Mouse (Mus musculus): ENCODE measurements around the gene Ctrl. TPM values are rescaled to one million over a fixed set of nuclear protein-coding genes. Genes with fewer than 3 reads are reported as not detected.

The Ctrl gene
- total RNA-seq (2023): 1 to 10 TPM; 1.8 to 2.1 TPM

GRCm38 (mm10) chr8:105933762-105934161 is at the start of gene Ctrl:
Gene Ctrl (minus strand): TSS chr8:105933862.

DNA sequence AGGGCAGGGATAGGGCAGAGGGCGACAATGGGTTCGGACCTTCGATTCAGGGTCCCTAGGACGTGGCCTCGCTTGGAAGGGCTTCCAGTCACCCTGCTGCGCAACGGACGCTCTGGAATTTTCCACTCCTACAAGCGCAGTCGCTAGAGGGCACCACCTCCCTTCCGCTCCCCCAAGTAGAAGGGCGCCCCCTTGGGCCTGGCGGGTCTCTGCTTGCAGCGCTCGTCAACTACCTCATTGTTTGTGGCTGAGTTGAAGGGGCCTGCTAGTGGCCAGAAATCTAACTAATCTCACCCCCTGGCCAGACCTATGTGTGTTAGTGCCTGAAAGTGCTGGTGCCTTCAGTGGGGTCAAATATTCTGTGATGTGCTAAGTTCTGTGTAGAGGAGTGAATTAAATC is 45.7 kb upstream of the Ctrl start, which contains the start of gene Dpep3:
TSS of gene Dpep3 (minus strand) at position 105 of the 400 bp plus-strand sequence.

GRCm38 (mm10) chr8:105965905-105966341 is 32.3 kb upstream of the Ctrl start, which contains the start of gene Slc12a4:
Gene Slc12a4 (minus strand): TSS chr8:105966097.

GRCm38 (mm10) chr8:105943321-105943739 is 9.7 kb upstream of the Ctrl start, which contains the start of gene Lcat:
Gene Lcat (minus strand): TSS chr8:105943382.

DNA sequence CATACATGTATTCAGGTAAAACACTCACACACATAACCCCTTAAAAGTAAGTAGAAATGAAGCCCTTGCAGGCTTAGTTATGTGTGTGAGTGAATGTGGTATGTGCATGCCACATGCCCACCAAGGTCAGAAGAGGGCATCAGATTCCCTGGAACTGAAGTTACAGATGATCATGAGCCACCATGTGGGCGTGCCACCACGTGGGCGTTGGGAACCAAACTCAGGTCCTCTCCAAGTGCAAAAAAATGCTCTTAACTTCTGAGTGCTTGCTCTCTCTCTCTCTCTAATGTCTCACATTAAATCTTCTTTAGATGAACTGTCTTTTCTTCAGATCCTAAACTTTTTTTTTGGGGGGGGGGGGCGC is 4.6 kb upstream of the Ctrl start, which contains the start of gene Psmb10:
TSS of gene Psmb10 (minus strand) at position 139 of the 364 bp plus-strand sequence.

GRCm38 (mm10) chr8:105900180-105900940 is 33.3 kb downstream of the Ctrl start, which contains the start of gene Pskh1:
Gene Pskh1 (plus strand): TSS chr8:105900441.

DNA sequence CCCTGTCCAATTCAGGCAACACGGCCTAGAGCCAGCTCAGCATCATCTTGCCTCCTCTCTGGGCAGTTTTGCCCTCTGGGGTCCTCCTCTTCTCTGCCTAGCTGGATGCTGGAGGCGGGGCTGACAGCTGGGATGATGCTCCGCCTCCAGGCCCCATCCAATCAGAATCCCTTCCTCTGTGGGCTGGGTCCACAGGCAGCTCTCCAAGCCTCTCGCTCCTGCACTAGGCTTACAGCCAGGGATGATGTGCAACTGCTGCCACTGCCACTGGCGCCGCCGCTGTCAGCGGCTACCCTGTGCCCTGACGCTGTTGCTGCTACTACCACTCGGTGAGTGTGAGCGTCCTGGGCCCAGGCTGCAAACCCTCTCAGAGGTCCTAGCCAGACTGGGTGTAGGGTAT is 40.3 kb downstream of the Ctrl start, which contains the start of gene Nrn1l:
TSS of gene Nrn1l (plus strand) at position 229 of the 400 bp plus-strand sequence.

Other genes starting within 250 kb of the Ctrl start
- 1 to 10 TPM; 1.2 to 1.7 TPM for gene Carmil2, start 247.6 kb downstream of the Ctrl start, total RNA-seq (2023)
- gene Acd, start 232.8 kb downstream of the Ctrl start, total RNA-seq (2023): 10 to 100 TPM; 27.7 to 32.9 TPM
- 1 to 10 TPM; 8.5 to 9.9 TPM for gene Pard6a, start 232.7 kb downstream of the Ctrl start, total RNA-seq (2023)
- not detected for gene 4933405L10Rik, start 226.2 kb downstream of the Ctrl start, total RNA-seq (2023)
- 1 to 10 TPM in 1 of 2 experiments, under 1 TPM in 1; 0.73 to 1.9 TPM for gene Enkd1, start 225.7 kb downstream of the Ctrl start, total RNA-seq (2023)
- 1 to 10 TPM in 1 of 2 experiments, under 1 TPM in 1; 0.76 to 1.1 TPM for gene Gfod2, start 175.2 kb downstream of the Ctrl start, total RNA-seq (2023)
- gene Ranbp10, start 106.5 kb downstream of the Ctrl start, total RNA-seq (2023): 10 to 100 TPM; 28.0 to 33.8 TPM
- not detected for gene Tsnaxip1, start 106.1 kb downstream of the Ctrl start, total RNA-seq (2023)
- 1 to 10 TPM; 6.9 to 9.3 TPM for gene Cenpt, start 80.6 kb downstream of the Ctrl start, total RNA-seq (2023)
- gene Thap11, start 78.7 kb downstream of the Ctrl start, total RNA-seq (2023): 10 to 100 TPM; 43.3 to 44.9 TPM
- 10 to 100 TPM in 1 of 2 experiments, 1 to 10 TPM in 1; 1.5 to 38.4 TPM for gene Nutf2, start 73.3 kb downstream of the Ctrl start, total RNA-seq (2023)
- gene Edc4, start 53.0 kb downstream of the Ctrl start, total RNA-seq (2023): 10 to 100 TPM; 40.4 to 47.7 TPM
- under 1 TPM in 1 of 2 experiments, not detected in 1; 0.97 TPM for gene Nrn1l, start 40.3 kb downstream of the Ctrl start, total RNA-seq (2023)
- 10 to 100 TPM; 15.8 to 17.4 TPM for gene Pskh1, start 33.4 kb downstream of the Ctrl start, total RNA-seq (2023)
- gene Psmb10, start 4.6 kb upstream of the Ctrl start, total RNA-seq (2023): 100 to 1,000 TPM; 180 to 226 TPM
- under 1 TPM in 1 of 2 experiments, not detected in 1; 0.97 TPM for gene Lcat, start 9.5 kb upstream of the Ctrl start, total RNA-seq (2023)
- 10 to 100 TPM; 21.6 to 23.2 TPM for gene Slc12a4, start 32.2 kb upstream of the Ctrl start, total RNA-seq (2023)
- gene Dpep3, start 45.6 kb upstream of the Ctrl start, total RNA-seq (2023): under 1 TPM; 0.82 to 0.84 TPM
- gene Dus2, start 57.5 kb upstream of the Ctrl start, total RNA-seq (2023): 1 to 10 TPM; 7.7 to 7.8 TPM
- gene Dpep2nb, start 72.1 kb upstream of the Ctrl start, total RNA-seq (2023): not detected
- 10 to 100 TPM; 13.4 to 18.6 TPM for gene Ddx28, start 78.0 kb upstream of the Ctrl start, total RNA-seq (2023)
- gene Nfatc3, start 125.0 kb upstream of the Ctrl start, total RNA-seq (2023): 10 to 100 TPM; 72.0 to 77.6 TPM
- gene Esrp2, start 203.1 kb upstream of the Ctrl start, total RNA-seq (2023): not detected
- 100 to 1,000 TPM; 102 to 105 TPM for gene Pla2g15, start 216.5 kb upstream of the Ctrl start, total RNA-seq (2023)
- 10 to 100 TPM; 17.5 to 19.2 TPM for gene Slc7a6, start 235.0 kb upstream of the Ctrl start, total RNA-seq (2023)

Measured in monocyte, adult 59 days (primary cell).